Mouse (Mus musculus) sigmoid colon, adult 10 weeks (tissue): ENCODE results near the gene Snrnp27. TPM values are rescaled to one million over a fixed set of nuclear protein-coding genes. Genes with fewer than 3 reads are reported as not detected.

Source experiments
- polyA plus RNA-seq: library from polyadenylated mRNA; stranded (reverse); fragments of 350-450 nt; fragmentation: Illumina TruSeq; extraction: RNeasy Lipid Tissue Mini Kit (QIAGEN cat#74804); gene quantifications from one replicate; pipeline ENCODE4 v1.2.3, GENCODE M21; 2014; ENCODE audit warnings: low read depth, low replicate concordance

Snrnp27 gene
- polyA plus RNA-seq = 110 TPM

DNA sequence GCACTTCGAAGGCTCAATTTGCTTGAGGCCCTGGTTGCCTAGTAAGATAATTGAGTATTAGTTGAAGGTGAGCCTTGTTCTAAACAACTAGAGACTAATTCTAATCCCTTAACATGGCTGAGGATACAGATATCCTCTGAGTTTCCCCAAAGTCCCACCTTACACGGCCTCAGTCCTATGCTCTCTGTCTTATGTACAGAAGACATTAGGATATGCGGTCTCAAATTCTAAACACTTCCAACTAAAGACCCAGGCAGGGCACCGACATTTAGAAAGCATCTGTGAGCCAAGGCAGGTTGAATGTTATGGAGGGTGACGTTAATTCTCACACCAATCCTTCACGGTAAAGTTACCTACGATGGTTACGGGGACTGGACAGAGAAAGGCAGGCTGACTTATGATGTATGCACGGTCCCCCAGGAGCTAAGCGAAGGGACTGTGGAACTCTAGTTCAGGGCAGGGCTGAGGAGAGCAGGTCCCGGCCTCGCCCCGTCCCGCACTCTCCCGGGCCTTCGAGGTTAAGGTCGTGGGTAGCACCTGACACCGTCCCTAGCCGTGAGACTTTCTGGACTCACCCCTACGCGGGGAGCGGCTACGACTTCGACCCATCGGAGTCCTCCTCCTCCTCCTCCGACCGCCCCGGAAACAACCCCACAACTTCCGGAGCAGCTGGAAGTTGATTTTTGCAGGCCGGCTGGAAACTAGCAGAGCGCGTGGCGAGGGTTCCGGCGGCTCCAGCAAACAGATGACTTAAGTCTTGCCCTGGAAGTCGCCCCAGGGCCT lies at the start of gene Snrnp27:
Gene Snrnp27, minus strand, starts transcription at position 651 of the 783 bp plus-strand sequence.

DNA sequence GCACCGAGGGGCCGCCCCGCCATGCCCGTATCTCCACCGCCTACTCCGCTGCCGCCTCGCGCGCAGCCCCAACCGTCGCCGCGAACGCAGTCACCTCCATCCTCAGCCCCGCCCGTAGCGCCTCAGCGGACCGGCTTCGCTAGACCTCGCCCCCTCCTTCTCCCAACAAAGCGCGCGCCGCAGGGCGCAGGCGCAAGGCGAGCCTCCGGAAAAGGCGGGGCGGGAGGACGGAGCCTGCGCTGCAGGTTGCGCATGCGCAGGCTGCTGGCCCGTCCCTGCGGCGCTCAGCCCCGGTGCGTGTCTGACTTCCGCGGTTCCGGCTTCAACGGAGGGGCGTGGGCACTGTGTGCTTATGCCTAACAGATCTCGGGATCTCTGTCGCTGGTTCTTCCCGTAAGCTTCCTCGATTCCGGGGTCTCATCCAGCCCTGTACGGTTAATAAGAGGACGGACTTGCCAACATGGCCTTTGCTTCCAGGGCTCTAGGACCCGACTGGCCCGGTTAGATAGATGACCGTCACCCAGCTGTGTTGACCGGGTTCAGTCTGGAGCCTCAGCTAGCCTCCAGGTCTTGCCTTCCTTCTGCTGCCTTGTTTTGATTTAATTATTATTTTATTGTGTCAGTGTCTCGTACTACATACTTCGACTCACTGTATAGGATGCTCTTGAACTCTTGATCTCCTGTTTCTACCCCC lies 49.0 kb upstream of the Snrnp27 start, which contains the start of gene Gmcl1:
Gene Gmcl1, minus strand, starts transcription at position 201 of the 694 bp plus-strand sequence.

DNA sequence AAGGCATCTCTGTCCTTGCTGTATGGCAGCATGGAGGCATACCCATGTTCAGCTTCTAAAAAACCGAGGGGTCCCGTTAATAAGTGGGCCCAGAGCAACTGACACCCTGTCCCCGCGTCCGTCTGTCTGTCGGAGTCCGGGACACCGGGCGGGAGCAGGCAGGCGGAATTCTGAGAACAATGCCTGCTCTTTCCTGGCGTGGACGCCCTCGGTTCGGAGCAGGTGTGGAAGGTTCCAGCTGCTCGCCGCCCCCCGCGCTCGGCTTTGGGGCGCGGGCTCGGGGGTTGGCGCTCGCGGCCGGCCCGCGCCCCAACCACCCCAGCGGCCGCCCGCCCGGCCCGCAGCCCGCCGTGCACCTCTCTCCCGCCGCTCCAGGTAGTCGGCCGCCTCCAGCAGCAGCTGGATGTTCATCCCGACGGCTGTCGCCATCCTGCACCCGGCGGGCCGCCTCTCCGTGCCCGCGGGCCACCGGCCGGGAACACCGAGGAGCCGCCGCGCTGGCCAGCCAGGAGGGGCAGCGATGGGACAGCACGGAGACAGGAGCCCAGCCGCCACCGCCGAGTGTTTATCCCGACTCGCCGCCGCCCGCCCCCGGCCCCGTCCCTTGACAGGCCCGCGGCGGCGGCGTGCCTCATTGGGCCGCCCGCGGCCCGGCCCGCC lies 15.6 kb downstream of the Snrnp27 start, which contains the start of gene Mxd1:
Gene Mxd1, minus strand, starts transcription at position 582 of the 660 bp plus-strand sequence.

DNA sequence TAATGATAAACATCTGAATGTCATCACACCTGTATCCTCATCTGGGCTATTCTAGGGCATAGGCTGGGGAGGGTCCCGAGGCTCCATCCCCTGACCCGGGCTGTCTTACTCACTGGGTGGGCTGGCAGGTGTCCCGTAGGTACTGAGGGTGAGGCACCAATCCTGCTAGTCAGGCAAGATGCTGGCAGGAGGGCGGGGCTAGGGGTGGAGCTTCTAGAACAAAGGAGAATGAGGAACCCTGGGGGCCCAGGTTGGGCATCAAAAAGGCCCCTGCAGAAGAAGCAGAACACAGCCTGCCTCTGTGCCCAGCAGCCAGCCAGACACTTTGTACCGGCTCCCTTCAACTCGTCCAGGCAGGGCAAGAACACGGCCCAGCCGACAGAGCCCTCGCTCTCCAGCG lies 56.4 kb downstream of the Snrnp27 start, which contains the start of gene Asprv1:
Gene Asprv1, plus strand, starts transcription at position 219 of the 400 bp plus-strand sequence.

Other genes starting within 250 kb of the Snrnp27 start
- 7.2 TPM for gene C87436, start 246.1 kb downstream of the Snrnp27 start, polyA plus RNA-seq
- gene Pcbp1, start 158.2 kb downstream of the Snrnp27 start, polyA plus RNA-seq = 110 TPM
- not detected for gene Asprv1, start 56.4 kb downstream of the Snrnp27 start, polyA plus RNA-seq
- 241 TPM for gene Mxd1, start 15.4 kb downstream of the Snrnp27 start, polyA plus RNA-seq
- 71.7 TPM for gene Gmcl1, start 48.9 kb upstream of the Snrnp27 start, polyA plus RNA-seq
- gene Anxa4, start 109.1 kb upstream of the Snrnp27 start, polyA plus RNA-seq = 485 TPM
- gene Aak1, start 165.0 kb upstream of the Snrnp27 start, polyA plus RNA-seq = 15.0 TPM